Mouse (Mus musculus): ENCODE data around the gene Sec63. TPM values are rescaled to one million over a fixed set of nuclear protein-coding genes. Genes with fewer than 3 reads are reported as not detected.

The Sec63 gene
- polyA plus RNA-seq, 1 experiment from 2014 or later: 24.1 TPM

DNA sequence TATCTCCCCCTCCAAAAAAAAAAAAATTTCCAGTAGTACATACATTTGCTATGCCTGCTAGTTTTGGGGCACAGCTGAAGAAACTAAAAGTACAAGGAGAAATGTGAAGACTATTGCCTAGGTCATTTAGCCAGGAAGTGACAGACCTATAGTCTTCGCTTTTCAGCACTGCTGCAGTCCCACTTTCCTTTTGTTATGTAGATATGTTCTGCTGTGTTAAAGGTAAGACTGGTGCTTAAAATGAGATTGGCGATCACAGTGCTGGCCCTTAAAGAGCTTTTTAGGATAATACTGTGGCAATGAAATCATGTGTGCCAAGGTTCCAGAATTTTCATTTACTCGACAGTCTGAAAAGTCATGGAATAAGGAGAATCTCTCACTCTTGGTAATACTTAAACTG lies 39.6 kb downstream of the Sec63 start:
- no peaks in the 10 kb centered on the region for H3K27me3 ChIP-seq (replicated peaks; ENCODE audit: control insufficient read depth, insufficient read depth, low read length)
- no peak overlapping the region for H3K9ac ChIP-seq (replicated peaks; ENCODE audit: low read depth, low read length)
- no peak overlapping the region for H3K4me2 ChIP-seq (ENCODE audit: low read length)
- 52% methylated on average over 3 of the region's 3 CpGs for WGBS
- H3K27ac ChIP-seq (ENCODE audit: low read length): no peak overlapping the region
- no peak for ATAC-seq
- peaks cover 30% of the 10 kb centered on the region for H3K36me3 ChIP-seq (ENCODE audit: control insufficient read depth, insufficient read depth)
- H3K4me3 ChIP-seq (replicated peaks; ENCODE audit: low read length): no peak overlapping the region
- no peaks in the 10 kb centered on the region for H3K4me1 ChIP-seq (replicated peaks; ENCODE audit: control insufficient read depth, insufficient read depth, low read length)
- no peaks in the 10 kb centered on the region for H3K9me3 ChIP-seq (ENCODE audit: control insufficient read depth, low read length)

DNA sequence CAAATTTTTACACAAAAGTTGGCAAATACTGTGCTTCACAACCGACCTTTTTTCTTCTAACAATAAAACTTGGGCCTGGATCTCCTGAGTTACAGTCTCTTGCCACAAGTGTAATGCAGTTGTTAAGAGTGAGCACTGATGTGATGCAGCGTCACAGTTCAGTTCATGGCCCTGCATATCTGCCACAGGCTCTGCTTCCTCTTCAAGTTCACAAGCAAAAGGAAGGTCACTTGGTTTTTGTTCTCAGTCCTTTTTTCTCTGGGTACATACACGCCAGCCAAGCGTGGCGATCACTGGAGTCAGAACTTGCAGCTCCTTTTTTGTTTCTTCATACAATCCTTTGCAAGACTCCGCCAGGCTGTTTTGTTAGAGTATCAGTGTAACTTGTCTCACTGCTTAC lies 64.6 kb downstream of the Sec63 start:
- no peaks in the 10 kb centered on the region for H3K9me3 ChIP-seq (ENCODE audit: control insufficient read depth, low read length)
- H3K27me3 ChIP-seq (replicated peaks; ENCODE audit: control insufficient read depth, insufficient read depth, low read length): no peaks in the 10 kb centered on the region
- H3K4me2 ChIP-seq (ENCODE audit: low read length): no peak overlapping the region
- H3K4me1 ChIP-seq (replicated peaks; ENCODE audit: control insufficient read depth, insufficient read depth, low read length): no peaks in the 10 kb centered on the region
- peaks cover 37% of the 10 kb centered on the region for H3K36me3 ChIP-seq (ENCODE audit: control insufficient read depth, insufficient read depth)
- ATAC-seq: no peak
- H3K27ac ChIP-seq (ENCODE audit: low read length): no peak overlapping the region
- H3K4me3 ChIP-seq (replicated peaks; ENCODE audit: low read length): no peak overlapping the region
- no peak overlapping the region for H3K9ac ChIP-seq (replicated peaks; ENCODE audit: low read depth, low read length)
- 47% methylated on average over 6 of the region's 6 CpGs for WGBS

DNA sequence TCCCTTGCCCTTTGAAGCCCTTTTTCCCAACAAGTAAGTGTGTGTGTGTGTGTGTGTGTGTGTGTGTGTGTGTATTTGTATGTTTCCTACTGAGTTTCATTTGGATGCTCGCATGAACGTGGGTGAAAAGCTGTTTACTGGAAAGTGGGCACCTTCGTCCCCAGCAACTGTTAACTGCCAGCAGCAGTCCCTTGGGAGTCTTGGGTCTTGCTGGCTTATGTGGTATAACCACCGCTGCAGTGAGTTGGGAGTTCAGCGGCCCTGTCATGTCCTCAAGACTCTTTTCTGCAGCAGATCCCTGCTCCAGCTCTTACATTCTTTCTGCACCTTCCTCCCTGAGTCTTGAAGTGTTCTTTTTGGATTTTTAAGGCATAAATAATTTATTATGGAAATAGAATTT lies 65.9 kb downstream of the Sec63 start:
- no peak overlapping the region for H3K9ac ChIP-seq (replicated peaks; ENCODE audit: low read depth, low read length)
- no peaks in the 10 kb centered on the region for H3K9me3 ChIP-seq (ENCODE audit: control insufficient read depth, low read length)
- H3K4me2 ChIP-seq (ENCODE audit: low read length): no peak overlapping the region
- peaks cover 38% of the 10 kb centered on the region for H3K36me3 ChIP-seq (ENCODE audit: control insufficient read depth, insufficient read depth)
- H3K4me3 ChIP-seq (replicated peaks; ENCODE audit: low read length): no peak overlapping the region
- WGBS: 87% methylated on average over 5 of the region's 5 CpGs
- no peak overlapping the region for H3K27ac ChIP-seq (ENCODE audit: low read length)
- H3K27me3 ChIP-seq (replicated peaks; ENCODE audit: control insufficient read depth, insufficient read depth, low read length): no peaks in the 10 kb centered on the region
- ATAC-seq: no peak
- no peaks in the 10 kb centered on the region for H3K4me1 ChIP-seq (replicated peaks; ENCODE audit: control insufficient read depth, insufficient read depth, low read length)

DNA sequence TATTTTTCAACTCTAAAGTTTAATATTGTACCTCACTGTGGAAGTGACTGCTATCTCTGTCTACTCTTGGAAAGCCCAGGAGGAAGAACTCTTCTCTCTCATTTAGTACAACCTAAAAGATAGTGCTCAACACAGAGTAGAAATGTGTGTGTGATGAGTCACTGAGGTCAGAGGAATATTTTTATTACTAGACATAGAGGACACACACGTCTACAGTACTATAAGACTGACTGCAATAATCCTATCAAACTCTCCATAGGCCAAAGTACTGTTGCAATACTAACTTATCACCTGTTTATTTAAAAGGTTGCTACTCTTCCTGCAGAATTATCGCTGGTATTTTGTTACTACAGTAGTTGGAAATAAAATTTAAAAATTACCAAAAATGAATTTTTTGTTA lies 68.7 kb downstream of the Sec63 start:
- Histone ChIP-seq H3K4me1 (replicated peaks; ENCODE audit: control insufficient read depth, insufficient read depth, low read length) (peaks cover 17% of the 10 kb centered on the region), H3K9ac (replicated peaks; ENCODE audit: low read depth, low read length) (no peak overlapping the region), H3K4me3 (replicated peaks; ENCODE audit: low read length) (no peak overlapping the region), H3K9me3 (ENCODE audit: control insufficient read depth, low read length) (no peaks in the 10 kb centered on the region), H3K36me3 (ENCODE audit: control insufficient read depth, insufficient read depth) (peaks cover 26% of the 10 kb centered on the region), H3K27me3 (replicated peaks; ENCODE audit: control insufficient read depth, insufficient read depth, low read length) (no peaks in the 10 kb centered on the region), H3K4me2 (ENCODE audit: low read length) (no peak overlapping the region), H3K27ac (ENCODE audit: low read length) (no peak overlapping the region)
- ATAC-seq: no peak
- 86% methylated on average over 2 of the region's 2 CpGs for WGBS

DNA sequence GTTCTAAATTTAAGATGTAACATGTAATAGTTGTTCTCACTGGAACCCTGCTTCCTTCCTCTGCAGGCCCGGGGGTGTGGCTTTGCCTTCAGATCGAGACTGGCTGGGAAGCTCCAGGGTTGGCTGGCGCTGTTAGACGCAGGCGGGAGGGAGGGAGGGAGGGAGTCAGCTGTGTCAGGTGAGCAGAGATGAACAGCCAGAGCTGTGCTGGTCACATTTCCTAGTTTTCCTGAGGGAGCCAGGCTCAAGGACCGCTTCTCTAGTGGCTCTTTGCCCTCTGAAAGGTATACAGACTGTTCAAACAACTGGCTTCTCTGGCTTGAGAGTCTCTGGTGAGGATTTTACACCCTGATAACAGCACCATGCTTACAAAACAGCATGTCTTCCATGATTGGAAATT lies 69.1 kb downstream of the Sec63 start:
- Histone ChIP-seq H3K4me3 (replicated peaks; ENCODE audit: low read length) (no peak overlapping the region), H3K9ac (replicated peaks; ENCODE audit: low read depth, low read length) (no peak overlapping the region), H3K36me3 (ENCODE audit: control insufficient read depth, insufficient read depth) (peaks cover 24% of the 10 kb centered on the region), H3K9me3 (ENCODE audit: control insufficient read depth, low read length) (no peaks in the 10 kb centered on the region), H3K27me3 (replicated peaks; ENCODE audit: control insufficient read depth, insufficient read depth, low read length) (no peaks in the 10 kb centered on the region), H3K4me2 (ENCODE audit: low read length) (no peak overlapping the region), H3K4me1 (replicated peaks; ENCODE audit: control insufficient read depth, insufficient read depth, low read length) (peaks cover 19% of the 10 kb centered on the region), H3K27ac (ENCODE audit: low read length) (no peak overlapping the region)
- no peak for ATAC-seq
- WGBS: 59% methylated on average over 6 of the region's 6 CpGs

DNA sequence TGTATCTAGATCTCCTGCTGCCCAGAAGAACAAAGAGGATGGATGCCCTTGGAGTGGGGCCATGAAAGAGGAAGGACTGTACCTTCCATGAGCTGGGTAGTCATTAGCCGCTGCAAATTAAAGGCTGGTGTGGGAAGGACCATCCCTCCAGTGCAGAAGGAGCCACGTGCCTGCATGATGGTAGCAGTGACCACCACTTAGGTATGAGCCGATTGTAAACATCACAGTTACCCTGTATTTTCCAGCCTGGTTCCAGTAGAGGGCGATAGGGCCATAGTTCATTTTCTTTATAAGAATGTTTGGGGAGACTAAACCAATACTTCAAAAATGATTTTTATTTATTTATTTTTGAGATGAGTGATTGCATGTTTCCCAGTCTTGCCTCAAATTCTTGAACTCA lies 71.4 kb downstream of the Sec63 start:
- H3K4me1 ChIP-seq (replicated peaks; ENCODE audit: control insufficient read depth, insufficient read depth, low read length): peaks cover 19% of the 10 kb centered on the region
- whole genome bisulfite sequencing: 26% methylated on average over 4 of the region's 4 CpGs
- H3K9ac ChIP-seq (replicated peaks; ENCODE audit: low read depth, low read length): no peak overlapping the region
- no peak overlapping the region for H3K4me3 ChIP-seq (replicated peaks; ENCODE audit: low read length)
- H3K9me3 ChIP-seq (ENCODE audit: control insufficient read depth, low read length): no peaks in the 10 kb centered on the region
- H3K27ac ChIP-seq (ENCODE audit: low read length): no peak overlapping the region
- no peak overlapping the region for H3K4me2 ChIP-seq (ENCODE audit: low read length)
- 0 out of 2 replicates have a peak, but pooled peaks have one; percentile 19 for ATAC-seq
- H3K27me3 ChIP-seq (replicated peaks; ENCODE audit: control insufficient read depth, insufficient read depth, low read length): no peaks in the 10 kb centered on the region
- peaks cover 24% of the 10 kb centered on the region for H3K36me3 ChIP-seq (ENCODE audit: control insufficient read depth, insufficient read depth)

DNA sequence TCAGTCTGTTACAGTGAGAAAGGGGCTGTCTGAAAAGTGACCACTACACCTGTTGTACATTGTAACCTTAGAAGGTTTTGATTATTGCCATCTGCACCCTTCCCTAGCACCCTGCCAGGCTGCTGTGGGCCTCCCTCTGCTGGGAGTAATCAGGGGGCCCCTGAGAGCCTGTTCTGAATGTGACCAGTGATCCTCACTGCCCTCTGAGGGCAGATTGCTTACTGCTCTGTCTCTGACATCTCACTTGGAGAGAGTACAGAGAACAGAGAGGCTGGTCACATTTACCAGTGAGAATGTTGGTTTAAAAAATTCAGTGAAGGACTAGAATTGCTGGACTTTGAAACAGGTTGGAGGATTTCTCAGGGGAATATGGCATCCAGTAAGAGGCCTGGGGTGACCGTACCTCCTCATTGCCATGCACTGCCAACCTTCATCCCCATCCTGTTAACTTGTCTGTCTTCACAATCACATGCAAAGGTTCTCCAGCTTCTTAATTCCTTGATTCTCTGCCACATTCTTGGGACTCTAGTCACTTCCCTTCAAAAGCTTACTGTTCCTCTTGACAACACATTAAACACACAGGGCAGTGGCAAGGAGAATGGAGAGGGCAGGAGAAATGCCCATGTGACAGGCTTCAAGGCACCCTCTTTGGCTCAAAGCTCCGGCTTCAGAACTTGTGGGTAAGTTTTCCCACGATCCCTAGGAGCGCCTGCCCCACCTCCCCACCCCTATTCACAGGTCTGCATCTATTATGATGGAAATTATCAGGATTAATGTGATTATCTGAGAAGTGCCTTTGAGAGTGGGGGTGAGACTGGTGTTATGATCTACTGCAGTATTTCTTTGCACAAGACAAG lies 72.8 kb downstream of the Sec63 start:
- Histone ChIP-seq H3K36me3 (ENCODE audit: control insufficient read depth, insufficient read depth) (peaks cover 23% of the 10 kb centered on the region), H3K9me3 (ENCODE audit: control insufficient read depth, low read length) (no peaks in the 10 kb centered on the region), H3K27me3 (replicated peaks; ENCODE audit: control insufficient read depth, insufficient read depth, low read length) (no peaks in the 10 kb centered on the region), H3K27ac (ENCODE audit: low read length) (peak overlapping the region; percentile 67), H3K4me3 (replicated peaks; ENCODE audit: low read length) (no peak overlapping the region), H3K4me2 (ENCODE audit: low read length) (no peak overlapping the region), H3K9ac (replicated peaks; ENCODE audit: low read depth, low read length) (no peak overlapping the region), H3K4me1 (replicated peaks; ENCODE audit: control insufficient read depth, insufficient read depth, low read length) (peaks cover 19% of the 10 kb centered on the region)
- 9% methylated on average over 4 of the region's 4 CpGs for WGBS
- ATAC-seq: peak; percentile 79

DNA sequence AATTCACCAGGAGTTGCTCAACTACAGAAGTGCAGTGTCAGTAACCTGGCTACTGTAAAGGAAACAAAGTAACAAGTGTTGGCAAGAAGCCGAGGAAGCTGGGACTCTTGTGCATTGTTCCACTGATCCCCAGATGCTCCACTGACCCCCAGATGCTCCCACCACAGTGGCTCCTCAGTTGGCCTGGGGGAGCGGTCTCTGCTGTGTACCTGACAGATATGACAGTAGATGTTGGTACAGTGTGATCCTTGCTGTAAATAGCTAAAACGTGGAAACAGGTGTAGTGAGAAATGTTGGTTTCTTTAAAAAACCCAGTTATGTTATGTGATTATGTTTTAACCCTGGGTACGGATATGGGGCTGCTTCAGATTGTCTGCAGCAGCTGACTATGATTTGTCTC lies 76.8 kb downstream of the Sec63 start:
- ATAC-seq: no peak
- Histone ChIP-seq H3K4me1 (replicated peaks; ENCODE audit: control insufficient read depth, insufficient read depth, low read length) (peaks cover 14% of the 10 kb centered on the region), H3K27me3 (replicated peaks; ENCODE audit: control insufficient read depth, insufficient read depth, low read length) (no peaks in the 10 kb centered on the region), H3K27ac (ENCODE audit: low read length) (no peak overlapping the region), H3K4me2 (ENCODE audit: low read length) (no peak overlapping the region), H3K4me3 (replicated peaks; ENCODE audit: low read length) (no peak overlapping the region), H3K9me3 (ENCODE audit: control insufficient read depth, low read length) (no peaks in the 10 kb centered on the region), H3K9ac (replicated peaks; ENCODE audit: low read depth, low read length) (no peak overlapping the region), H3K36me3 (ENCODE audit: control insufficient read depth, insufficient read depth) (peaks cover 11% of the 10 kb centered on the region; the same call in 1 of the 2 replicates)
- WGBS: 89% methylated on average over 4 of the region's 4 CpGs

DNA sequence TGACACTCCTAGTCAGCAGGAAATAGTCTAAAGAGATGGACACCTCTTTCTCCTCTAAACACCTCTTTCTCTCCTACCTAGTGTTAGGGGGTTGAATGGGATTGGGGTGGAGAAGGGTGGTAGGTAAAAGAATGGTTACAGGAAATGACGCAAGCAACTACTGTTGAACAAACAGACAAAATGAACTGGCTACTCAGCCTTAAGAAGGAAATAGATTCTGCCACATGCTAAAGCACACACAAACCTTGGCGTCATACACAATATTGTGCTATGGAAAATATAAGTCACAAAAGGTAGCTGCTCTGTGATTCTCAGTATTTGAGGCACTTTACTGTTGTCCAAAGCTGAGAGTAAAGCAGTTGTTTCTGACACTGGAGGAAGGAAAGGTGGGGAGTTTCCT lies 77.4 kb downstream of the Sec63 start:
- H3K4me3 ChIP-seq (replicated peaks; ENCODE audit: low read length): no peak overlapping the region

More for the DNA sequence above, 77.4 kb downstream of the Sec63 start:
- no peak for ATAC-seq
- Histone ChIP-seq H3K27me3 (replicated peaks; ENCODE audit: control insufficient read depth, insufficient read depth, low read length) (no peaks in the 10 kb centered on the region), H3K4me2 (ENCODE audit: low read length) (no peak overlapping the region), H3K27ac (ENCODE audit: low read length) (no peak overlapping the region), H3K4me1 (replicated peaks; ENCODE audit: control insufficient read depth, insufficient read depth, low read length) (peaks cover 12% of the 10 kb centered on the region), H3K36me3 (ENCODE audit: control insufficient read depth, insufficient read depth) (peaks cover 11% of the 10 kb centered on the region; the same call in 1 of the 2 replicates), H3K9ac (replicated peaks; ENCODE audit: low read depth, low read length) (no peak overlapping the region), H3K9me3 (ENCODE audit: control insufficient read depth, low read length) (no peaks in the 10 kb centered on the region)
- WGBS: 98% methylated on average over 2 of the region's 2 CpGs
